Mouse (Mus musculus) hindbrain, embryonic 14.5 days (tissue): ENCODE results near the gene Spout1. TPM values are rescaled to one million over a fixed set of nuclear protein-coding genes. Genes with fewer than 3 reads are reported as not detected.
A peak's percentile ranks its signal among the peaks of the same experiment; 100 is the strongest.
"Not testable (repeated sequence)": the region's sequence is repeated elsewhere in the genome, so short reads cannot be mapped to it uniquely, and the experiment has no call there.

Source experiments
- ATAC-seq: fragments of 200-750 bp; cut with Nextera tagmentation; 2 replicates; pipeline ENCODE4 v1.8.0; 2017; ENCODE audit warnings: moderate number of reproducible peaks, mild to moderate bottlenecking, moderate TSS enrichment, moderate library complexity; ENCODE audit not compliant: low FRiP score
- DNase-seq: peaks from one replicate; pipeline ENCODE4 v3.0.0-alpha.2; 2015; ENCODE audit warnings: low spot score
- H3K27ac ChIP-seq: fragments of 300-500 bp; sonication (generic); 2 replicates; pipeline ENCODE4 v1.5.1; 2014; ENCODE audit warnings: mild to moderate bottlenecking, moderate library complexity
- H3K27me3 ChIP-seq: fragments of 300-500 bp; sonication (generic); 2 replicates; pipeline ENCODE4 v1.6.1; 2014; ENCODE audit warnings: mild to moderate bottlenecking, low read length, mixed read lengths; ENCODE audit not compliant: control insufficient read depth, insufficient read depth
- H3K36me3 ChIP-seq: fragments of 300-500 bp; sonication (generic); replicated peaks from 2 replicates; pipeline ENCODE4 v1.6.1; 2014; ENCODE audit not compliant: control insufficient read depth, insufficient read depth
- H3K4me1 ChIP-seq: fragments of 300-500 bp; sonication (generic); replicated peaks from 2 replicates; pipeline ENCODE4 v1.6.1; 2014; ENCODE audit warnings: antibody characterized with exemption, low read length, mixed read lengths; ENCODE audit not compliant: control insufficient read depth, insufficient read depth
- H3K4me2 ChIP-seq: fragments of 300-500 bp; sonication (generic); replicated peaks from 2 replicates; pipeline ENCODE4 v1.6.1; 2014; ENCODE audit warnings: mild to moderate bottlenecking, moderate library complexity
- H3K4me3 ChIP-seq: fragments of 300-500 bp; sonication (generic); replicated peaks from 2 replicates; pipeline ENCODE4 v1.5.1; 2014; ENCODE audit warnings: mild to moderate bottlenecking, low read length
- H3K9ac ChIP-seq: fragments of 300-500 bp; sonication (generic); 2 replicates; pipeline ENCODE4 v1.6.1; 2014
- H3K9me3 ChIP-seq: fragments of 300-500 bp; sonication (generic); 2 replicates; pipeline ENCODE4 v1.6.1; 2016; ENCODE audit warnings: low read length; ENCODE audit not compliant: control insufficient read depth
- WGBS: fragments of 180-500 bp; shearing (Covaris S2); extraction: QIAGEN DNeasy Blood & Tissue Kit; methylation state at CpG from one replicate; pipeline ENCODE4 v1.1.7; 2014; 5-methylcytosine and 5-hydroxymethylcytosine counted together
- polyA plus RNA-seq: library from polyadenylated mRNA; unstranded; fragments of >200 nt; fragmentation: Nextera tagmentation; extraction: Ambion mirVana; gene quantifications from 2 replicates; pipeline ENCODE4 v1.2.1, GENCODE M21; 2014

The Spout1 gene
- polyA plus RNA-seq, 1 experiment from 2014 or later = 55.4 TPM

GRCm38 (mm10) chr2:30166677-30167076, 11.6 kb downstream of the Spout1 start:
- Histone ChIP-seq H3K4me2 (no peak overlapping the region), H3K4me3 (no peak overlapping the region), H3K27ac (no peak overlapping the region), H3K36me3 (no peaks in the 10 kb centered on the region), H3K9me3 (peaks cover 8% of the 10 kb centered on the region), H3K27me3 (no peaks in the 10 kb centered on the region), H3K4me1 (no peaks in the 10 kb centered on the region), H3K9ac (no peak overlapping the region)
- ATAC-seq (no peak), DNase-seq (no peak)
- WGBS = 60% methylated on average over 4 of the region's 4 CpGs

- WGBS = 62% methylated on average over 9 of the region's 9 CpGs
- Histone ChIP-seq H3K9ac (no peak overlapping the region), H3K4me1 (no peaks in the 10 kb centered on the region), H3K9me3 (peaks cover 8% of the 10 kb centered on the region), H3K4me2 (no peak overlapping the region), H3K4me3 (no peak overlapping the region), H3K27me3 (no peaks in the 10 kb centered on the region), H3K36me3 (no peaks in the 10 kb centered on the region), H3K27ac (no peak overlapping the region)
- ATAC-seq (no peak), DNase-seq (no peak)
Measured at GRCm38 (mm10) chr2:30164340-30164932, 13.8 kb downstream of the Spout1 start.

- Histone ChIP-seq H3K9me3 (peaks cover 6% of the 10 kb centered on the region), H3K9ac (no peak overlapping the region), H3K4me2 (no peak overlapping the region), H3K4me3 (no peak overlapping the region), H3K27ac (no peak overlapping the region), H3K36me3 (no peaks in the 10 kb centered on the region), H3K27me3 (no peaks in the 10 kb centered on the region), H3K4me1 (no peaks in the 10 kb centered on the region)
- no peak for ATAC-seq
- DNase-seq = peak; percentile 89
Measured at GRCm38 (mm10) chr2:30161809-30162208, 16.4 kb downstream of the Spout1 start.

GRCm38 (mm10) chr2:30159871-30160270, 18.4 kb downstream of the Spout1 start:
- not testable (repeated sequence) for ATAC-seq
- 70% methylated on average over 7 of the region's 10 CpGs for WGBS

GRCm38 (mm10) chr2:30152616-30153015, 25.6 kb downstream of the Spout1 start:
- Histone ChIP-seq H3K27me3 (no peaks in the 10 kb centered on the region), H3K36me3 (peaks cover 49% of the 10 kb centered on the region), H3K4me2 (no peak overlapping the region), H3K9ac (no peak overlapping the region), H3K9me3 (no peaks in the 10 kb centered on the region), H3K4me1 (no peaks in the 10 kb centered on the region), H3K27ac (no peak overlapping the region), H3K4me3 (no peak overlapping the region)
- WGBS = 81% methylated on average over 8 of the region's 8 CpGs
- DNase-seq (no peak), ATAC-seq (no peak)

More at GRCm38 (mm10) chr2:30159871-30160270, 18.4 kb downstream of the Spout1 start:
- not testable (repeated sequence) for H3K4me1 ChIP-seq, H3K4me3 ChIP-seq, H3K9ac ChIP-seq, H3K4me2 ChIP-seq, H3K27ac ChIP-seq, DNase-seq, H3K27me3 ChIP-seq, H3K9me3 ChIP-seq, H3K36me3 ChIP-seq

- Histone ChIP-seq H3K36me3 (peaks cover 56% of the 10 kb centered on the region), H3K27ac (no peak overlapping the region)
- WGBS = 90% methylated on average over 11 of the region's 11 CpGs
Measured at GRCm38 (mm10) chr2:30151840-30152239, 26.4 kb downstream of the Spout1 start.

GRCm38 (mm10) chr2:30147466-30147865, 30.8 kb downstream of the Spout1 start:
- DNase-seq = no peak
- 94% methylated on average over 4 of the region's 4 CpGs for WGBS
- no peaks in the 10 kb centered on the region for H3K4me1 ChIP-seq
- H3K4me3 ChIP-seq = no peak overlapping the region
- H3K27me3 ChIP-seq = no peaks in the 10 kb centered on the region
- no peak overlapping the region for H3K9ac ChIP-seq
- H3K27ac ChIP-seq = no peak overlapping the region
- H3K4me2 ChIP-seq = no peak overlapping the region
- no peak for ATAC-seq
- no peaks in the 10 kb centered on the region for H3K9me3 ChIP-seq
- H3K36me3 ChIP-seq = peaks cover 96% of the 10 kb centered on the region

More at GRCm38 (mm10) chr2:30151840-30152239, 26.4 kb downstream of the Spout1 start:
- DNase-seq = no peak
- Histone ChIP-seq H3K4me2 (no peak overlapping the region), H3K4me1 (no peaks in the 10 kb centered on the region), H3K9me3 (no peaks in the 10 kb centered on the region), H3K27me3 (no peaks in the 10 kb centered on the region), H3K9ac (no peak overlapping the region), H3K4me3 (no peak overlapping the region)
- ATAC-seq = no peak

- H3K4me2 ChIP-seq = no peak overlapping the region
- 98% methylated on average over 4 of the region's 4 CpGs for WGBS
- H3K27me3 ChIP-seq = no peaks in the 10 kb centered on the region
- H3K27ac ChIP-seq = no peak overlapping the region
- ATAC-seq (no peak), DNase-seq (no peak)
- H3K4me3 ChIP-seq = no peak overlapping the region
- no peaks in the 10 kb centered on the region for H3K4me1 ChIP-seq
- H3K9ac ChIP-seq = no peak overlapping the region
- peaks cover 97% of the 10 kb centered on the region for H3K36me3 ChIP-seq
- no peaks in the 10 kb centered on the region for H3K9me3 ChIP-seq
Measured at GRCm38 (mm10) chr2:30144436-30144835, 33.8 kb downstream of the Spout1 start.

- not testable (repeated sequence) for DNase-seq, H3K27ac ChIP-seq, H3K27me3 ChIP-seq, ATAC-seq, H3K4me1 ChIP-seq, H3K4me2 ChIP-seq, H3K4me3 ChIP-seq, H3K9me3 ChIP-seq, H3K9ac ChIP-seq
- 88% methylated on average over 4 of the region's 4 CpGs for WGBS
- peaks cover 93% of the 10 kb centered on the region for H3K36me3 ChIP-seq
Measured at GRCm38 (mm10) chr2:30140021-30140420, 38.2 kb downstream of the Spout1 start.

- no peak for DNase-seq
- WGBS = 89% methylated on average over 10 of the region's 10 CpGs
- Histone ChIP-seq H3K36me3 (peaks cover 58% of the 10 kb centered on the region), H3K9ac (no peak overlapping the region), H3K4me3 (no peak overlapping the region), H3K4me1 (peaks cover 14% of the 10 kb centered on the region; the same call in 1 of the 2 replicates), H3K4me2 (no peak overlapping the region), H3K27ac (no peak overlapping the region), H3K27me3 (no peaks in the 10 kb centered on the region), H3K9me3 (no peaks in the 10 kb centered on the region)
- ATAC-seq = no peak
Measured at GRCm38 (mm10) chr2:30136458-30136857, 41.8 kb downstream of the Spout1 start.
